Mouse (Mus musculus): ENCODE data around the gene Hcfc1. TPM values are rescaled to one million over a fixed set of nuclear protein-coding genes. Genes with fewer than 3 reads are reported as not detected.
A peak's percentile ranks its signal among the peaks of the same experiment; 100 is the strongest.

The Hcfc1 gene
- polyA plus RNA-seq, 1 experiment from 2014 or later = 19.0 TPM

DNA sequence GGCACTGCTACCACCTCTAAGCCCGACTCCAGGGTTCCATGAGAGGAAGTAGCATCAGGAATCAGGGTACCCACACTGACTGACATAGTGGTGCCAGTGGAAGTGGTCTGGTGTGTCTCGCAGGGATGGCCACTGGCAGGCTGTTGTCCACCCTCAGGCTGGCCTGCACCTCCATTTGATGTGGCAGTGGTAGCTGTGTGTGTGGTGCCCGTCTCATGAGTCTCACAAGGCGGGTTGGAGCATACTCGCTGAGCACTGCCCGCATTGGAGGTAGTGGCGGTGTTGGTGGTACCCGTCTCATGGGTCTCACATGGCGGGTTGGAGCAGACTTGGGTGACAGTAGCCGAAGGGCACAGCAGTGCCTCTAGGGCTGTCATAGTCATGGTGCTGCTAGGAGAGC is 16.8 kb downstream of the Hcfc1 start:
- no peak overlapping the region for H3K4me3 ChIP-seq (ENCODE audit: low read depth, low read length)
- no peak overlapping the region for H3K9ac ChIP-seq (ENCODE audit: low read depth, low read length)
- peaks cover 65% of the 10 kb centered on the region for H3K36me3 ChIP-seq (ENCODE audit: control insufficient read depth, insufficient read depth)
- H3K4me2 ChIP-seq (replicated peaks; ENCODE audit: low read depth) = no peak overlapping the region
- no peak for TF ChIP-seq CTCF (IDR thresholded peaks at IDR 0.05; ENCODE audit: low read depth)
- H3K4me1 ChIP-seq (replicated peaks; ENCODE audit: control insufficient read depth, insufficient read depth, low read length) = no peaks in the 10 kb centered on the region
- 95% methylated on average over 10 of the region's 10 CpGs for WGBS
- H3K27ac ChIP-seq (ENCODE audit: low read depth, low read length) = no peak overlapping the region
- no peaks in the 10 kb centered on the region for H3K9me3 ChIP-seq (ENCODE audit: control insufficient read depth)
- no peaks in the 10 kb centered on the region for H3K27me3 ChIP-seq (replicated peaks; ENCODE audit: control insufficient read depth, insufficient read depth, low read length)
- ATAC-seq = no peak

DNA sequence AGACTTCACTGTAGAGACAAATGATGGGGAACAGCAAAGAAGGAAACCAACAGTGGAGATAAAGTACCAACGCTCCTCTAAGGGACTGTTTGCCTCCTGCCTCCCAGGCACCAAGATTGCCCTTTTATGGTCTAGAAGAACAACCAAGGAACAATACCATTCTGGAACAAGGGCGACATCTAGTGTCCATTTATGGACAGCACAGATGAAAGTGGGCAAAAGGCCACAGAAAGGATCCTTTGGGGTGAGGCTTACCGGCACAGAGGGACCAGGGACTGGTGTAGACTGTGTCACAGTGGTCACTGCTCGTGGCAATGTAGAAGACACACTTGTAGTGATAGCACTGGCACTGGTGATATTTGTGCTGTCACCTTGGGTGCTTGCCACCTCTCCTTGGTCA is 17.5 kb downstream of the Hcfc1 start:
- Histone ChIP-seq H3K27me3 (replicated peaks; ENCODE audit: control insufficient read depth, insufficient read depth, low read length) (no peaks in the 10 kb centered on the region), H3K9ac (ENCODE audit: low read depth, low read length) (no peak overlapping the region), H3K27ac (ENCODE audit: low read depth, low read length) (no peak overlapping the region), H3K4me1 (replicated peaks; ENCODE audit: control insufficient read depth, insufficient read depth, low read length) (no peaks in the 10 kb centered on the region), H3K4me3 (ENCODE audit: low read depth, low read length) (no peak overlapping the region), H3K36me3 (ENCODE audit: control insufficient read depth, insufficient read depth) (peaks cover 69% of the 10 kb centered on the region), H3K9me3 (ENCODE audit: control insufficient read depth) (no peaks in the 10 kb centered on the region), H3K4me2 (replicated peaks; ENCODE audit: low read depth) (no peak overlapping the region)
- WGBS = 33% methylated on average over 4 of the region's 4 CpGs
- ATAC-seq = peak; percentile 55
- peak; percentile 91 for TF ChIP-seq CTCF (IDR thresholded peaks at IDR 0.05; ENCODE audit: low read depth)

DNA sequence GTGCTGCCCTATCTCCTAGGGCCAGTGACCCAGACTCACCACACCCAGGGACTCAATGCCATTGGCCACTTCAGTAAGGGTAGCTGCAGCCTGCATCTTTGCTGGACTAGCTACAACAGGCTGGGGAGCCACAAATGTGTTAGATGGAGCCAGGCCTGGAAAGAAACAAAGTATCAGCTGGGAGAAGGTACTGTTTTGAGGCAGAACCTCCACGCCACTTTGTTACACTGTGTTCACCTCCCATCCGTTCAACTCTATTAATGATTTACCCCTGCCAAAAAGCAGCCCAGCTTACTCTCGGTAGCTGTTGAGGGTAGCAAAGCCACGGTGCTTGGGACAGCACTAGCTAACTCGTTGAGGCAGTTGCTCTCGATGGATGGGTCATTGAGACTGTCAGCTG is 19.3 kb downstream of the Hcfc1 start:
- Histone ChIP-seq H3K9ac (ENCODE audit: low read depth, low read length) (no peak overlapping the region), H3K4me3 (ENCODE audit: low read depth, low read length) (no peak overlapping the region), H3K27me3 (replicated peaks; ENCODE audit: control insufficient read depth, insufficient read depth, low read length) (no peaks in the 10 kb centered on the region), H3K9me3 (ENCODE audit: control insufficient read depth) (no peaks in the 10 kb centered on the region), H3K4me2 (replicated peaks; ENCODE audit: low read depth) (no peak overlapping the region), H3K36me3 (ENCODE audit: control insufficient read depth, insufficient read depth) (peaks cover 60% of the 10 kb centered on the region), H3K4me1 (replicated peaks; ENCODE audit: control insufficient read depth, insufficient read depth, low read length) (no peaks in the 10 kb centered on the region), H3K27ac (ENCODE audit: low read depth, low read length) (no peak overlapping the region)
- 63% methylated on average over 6 of the region's 6 CpGs for WGBS
- ATAC-seq = no peak
- TF ChIP-seq CTCF (IDR thresholded peaks at IDR 0.05; ENCODE audit: low read depth) = no peak

DNA sequence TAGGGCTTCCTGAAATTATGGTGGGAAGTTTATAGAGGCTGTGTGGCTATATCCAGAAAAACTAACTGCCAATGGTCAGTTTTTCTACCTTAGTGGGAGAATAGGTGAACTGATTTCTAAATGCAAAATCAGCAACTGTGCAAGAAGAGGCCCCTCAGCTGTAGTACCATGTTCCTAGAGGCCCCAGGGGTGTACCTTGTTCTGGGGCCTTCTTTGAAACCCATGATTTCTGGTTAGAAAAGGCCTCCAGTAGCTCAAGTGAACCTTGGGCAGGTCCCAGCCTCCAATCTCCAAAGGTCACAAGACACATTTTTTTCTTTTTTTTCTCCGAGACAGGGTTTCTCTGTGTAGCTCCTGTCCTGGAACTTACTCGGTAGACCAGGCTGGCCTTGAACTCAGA is 23.9 kb downstream of the Hcfc1 start:
- H3K36me3 ChIP-seq (ENCODE audit: control insufficient read depth, insufficient read depth) = peaks cover 24% of the 10 kb centered on the region

DNA sequence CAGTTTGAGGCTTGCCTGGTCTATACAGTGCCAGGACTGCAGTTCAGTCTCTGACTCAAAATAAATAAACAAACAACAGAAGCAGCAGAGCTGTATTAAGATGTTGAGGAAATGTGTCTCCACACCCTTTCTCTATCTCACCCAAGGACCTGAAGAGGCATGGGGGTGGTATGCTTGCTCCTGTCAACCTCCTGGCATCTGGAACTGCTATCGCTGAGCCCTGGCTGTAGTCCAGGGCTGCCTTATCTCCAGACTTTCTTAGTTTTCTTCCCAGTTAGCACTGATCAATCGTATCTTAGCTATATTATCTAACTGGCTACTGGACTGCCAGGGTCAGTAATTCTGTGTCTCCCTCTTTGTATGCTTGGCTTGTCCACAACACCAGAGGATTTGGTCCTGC is 24.3 kb downstream of the Hcfc1 start:
- Histone ChIP-seq H3K27me3 (replicated peaks; ENCODE audit: control insufficient read depth, insufficient read depth, low read length) (no peaks in the 10 kb centered on the region), H3K4me3 (ENCODE audit: low read depth, low read length) (no peak overlapping the region), H3K4me2 (replicated peaks; ENCODE audit: low read depth) (no peak overlapping the region), H3K9me3 (ENCODE audit: control insufficient read depth) (no peaks in the 10 kb centered on the region), H3K36me3 (ENCODE audit: control insufficient read depth, insufficient read depth) (peaks cover 21% of the 10 kb centered on the region), H3K27ac (ENCODE audit: low read depth, low read length) (peak overlapping the region; percentile 64; the same call in 1 of the 2 replicates), H3K4me1 (replicated peaks; ENCODE audit: control insufficient read depth, insufficient read depth, low read length) (no peaks in the 10 kb centered on the region), H3K9ac (ENCODE audit: low read depth, low read length) (no peak overlapping the region)
- no peak for TF ChIP-seq CTCF (IDR thresholded peaks at IDR 0.05; ENCODE audit: low read depth)
- peak; percentile 64 for ATAC-seq
- WGBS = 54% methylated on average over 2 of the region's 2 CpGs

More for the DNA sequence above, 23.9 kb downstream of the Hcfc1 start:
- Histone ChIP-seq H3K9me3 (ENCODE audit: control insufficient read depth) (no peaks in the 10 kb centered on the region), H3K9ac (ENCODE audit: low read depth, low read length) (no peak overlapping the region), H3K4me3 (ENCODE audit: low read depth, low read length) (no peak overlapping the region), H3K27ac (ENCODE audit: low read depth, low read length) (0 out of 2 replicates have a peak overlapping the region, but pooled peaks have one; percentile 46), H3K4me1 (replicated peaks; ENCODE audit: control insufficient read depth, insufficient read depth, low read length) (no peaks in the 10 kb centered on the region), H3K27me3 (replicated peaks; ENCODE audit: control insufficient read depth, insufficient read depth, low read length) (no peaks in the 10 kb centered on the region), H3K4me2 (replicated peaks; ENCODE audit: low read depth) (no peak overlapping the region)
- peak; percentile 87 for ATAC-seq
- WGBS = 54% methylated on average over 2 of the region's 2 CpGs
- no peak for TF ChIP-seq CTCF (IDR thresholded peaks at IDR 0.05; ENCODE audit: low read depth)

DNA sequence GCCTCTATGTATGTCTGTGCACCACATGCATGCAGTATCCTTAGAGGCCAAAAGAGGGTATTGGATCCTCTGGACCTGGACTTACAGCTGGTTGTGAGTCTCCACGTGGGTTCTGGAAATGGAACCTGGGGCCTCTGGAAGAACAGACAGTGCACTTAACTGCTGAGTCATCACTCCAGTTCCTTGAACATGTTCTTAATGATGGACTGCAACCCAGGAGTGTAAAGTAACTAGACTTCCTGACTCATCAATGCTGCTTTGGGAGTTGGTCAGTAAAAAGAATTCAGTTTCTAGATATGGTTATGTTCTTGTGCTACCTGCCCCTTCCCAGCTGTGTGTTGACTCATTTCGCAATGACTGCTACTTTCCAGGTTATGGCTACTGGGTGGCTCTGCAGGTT is 34.3 kb downstream of the Hcfc1 start:
- Histone ChIP-seq H3K9me3 (ENCODE audit: control insufficient read depth) (no peaks in the 10 kb centered on the region), H3K4me2 (replicated peaks; ENCODE audit: low read depth) (no peak overlapping the region), H3K9ac (ENCODE audit: low read depth, low read length) (no peak overlapping the region), H3K27ac (ENCODE audit: low read depth, low read length) (no peak overlapping the region), H3K27me3 (replicated peaks; ENCODE audit: control insufficient read depth, insufficient read depth, low read length) (no peaks in the 10 kb centered on the region), H3K36me3 (ENCODE audit: control insufficient read depth, insufficient read depth) (0 out of 2 replicates have a peak, but pooled peaks cover 6% of the 10 kb centered on the region), H3K4me3 (ENCODE audit: low read depth, low read length) (no peak overlapping the region), H3K4me1 (replicated peaks; ENCODE audit: control insufficient read depth, insufficient read depth, low read length) (no peaks in the 10 kb centered on the region)
- peak; percentile 65 for ATAC-seq
- TF ChIP-seq CTCF (IDR thresholded peaks at IDR 0.05; ENCODE audit: low read depth) = no peak
- WGBS = 48% methylated on average over 2 of the region's 2 CpGs
